Mouse (Mus musculus) layer of hippocampus, postnatal 14 days (tissue): Measurements from ENCODE around the gene Tspan14. TPM values are rescaled to one million over a fixed set of nuclear protein-coding genes. Genes with fewer than 3 reads are reported as not detected.

Source experiments
- DNase-seq, 2 experiments: peaks; one replicate each; pipeline ENCODE4 v3.0.0; 2021 to 2022; ENCODE audit warnings: low spot score in 2 of 2, mixed read lengths in 1 of 2
- total RNA-seq, 2 experiments: library from RNA; stranded (reverse); gene quantifications; 2 replicates each; pipeline ENCODE4 v1.2.3; 2021

Gene Tspan14
- total RNA-seq, 2 experiments from 2014 or later, result 34.5 to 35.5 TPM

- DNase-seq, result no peak
Observed at GRCm38 (mm10) chr14:40979002-40979401, 12.4 kb upstream of the Tspan14 start.

DNA sequence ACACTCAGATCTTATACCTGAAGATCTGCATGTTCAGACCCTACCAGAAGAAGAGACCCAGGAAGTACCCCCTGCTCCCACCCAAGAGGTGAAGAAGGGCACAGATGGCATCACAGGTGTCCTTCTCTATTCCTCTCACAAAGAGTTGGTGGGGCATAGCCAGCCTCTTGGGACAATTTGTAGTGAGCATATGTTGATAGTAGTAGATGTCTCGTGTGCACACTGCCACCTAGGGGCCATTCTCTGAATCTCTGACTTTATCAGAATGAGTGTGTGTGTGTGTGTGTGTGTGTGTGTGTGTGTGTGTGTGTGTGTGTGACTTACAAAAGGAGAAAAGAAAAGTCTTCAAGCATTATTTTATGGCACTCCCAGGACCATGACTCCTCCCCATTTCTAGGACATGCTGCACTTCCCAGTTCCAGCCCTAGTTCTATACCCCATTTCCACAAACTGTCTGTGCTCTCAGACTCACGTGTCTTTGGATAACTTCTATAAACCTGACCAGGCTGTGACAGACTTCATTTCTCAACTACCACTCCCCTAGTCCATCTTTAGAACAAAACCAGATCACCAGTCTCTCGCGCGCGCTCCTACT lies 8.6 kb upstream of the Tspan14 start:
- peak; percentile 71 to 80 for DNase-seq

- no peak for DNase-seq
Observed at GRCm38 (mm10) chr14:40968051-40968450, 1.4 kb upstream of the Tspan14 start.

GRCm38 (mm10) chr14:40967598-40967900 lies 942 bp upstream of the Tspan14 start:
- DNase-seq, result no peak

DNA sequence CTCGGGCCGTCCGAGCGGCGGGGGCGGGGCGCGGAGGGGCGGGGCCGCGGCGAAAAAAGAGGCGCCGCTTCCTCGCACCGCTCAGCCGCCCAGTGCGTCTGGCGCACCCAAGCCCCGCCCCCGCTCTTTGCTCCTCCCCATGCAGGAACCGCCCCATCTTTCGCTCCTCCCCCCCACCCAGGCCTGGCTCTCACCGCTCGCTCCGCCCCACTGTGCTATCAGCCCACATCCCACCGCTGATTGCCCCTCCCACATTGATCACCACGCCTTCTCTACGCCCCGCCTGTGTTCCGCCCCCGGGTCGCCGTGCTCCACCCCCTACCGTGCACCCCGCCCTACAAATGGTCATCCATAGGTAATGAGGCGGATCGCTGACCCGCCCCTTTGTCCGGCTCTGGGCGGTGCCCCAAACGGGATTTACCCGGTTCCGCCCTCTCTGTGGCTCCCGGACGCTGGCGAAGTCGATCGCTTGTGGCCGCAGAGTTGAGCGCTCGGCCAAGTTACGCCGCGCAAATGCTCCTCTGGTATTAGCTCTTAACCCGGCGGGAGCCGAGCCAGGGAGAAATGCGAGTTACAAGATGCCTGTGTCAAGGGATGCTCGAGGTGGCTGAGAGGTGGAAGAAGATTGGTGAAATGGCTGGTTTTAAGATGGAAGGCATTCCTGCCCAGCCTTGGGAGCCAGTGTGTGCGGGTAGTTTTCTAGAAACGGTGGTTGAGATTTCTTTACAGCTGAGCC lies 423 bp upstream of the Tspan14 start:
- peak; percentile 90 to 97 for DNase-seq

DNA sequence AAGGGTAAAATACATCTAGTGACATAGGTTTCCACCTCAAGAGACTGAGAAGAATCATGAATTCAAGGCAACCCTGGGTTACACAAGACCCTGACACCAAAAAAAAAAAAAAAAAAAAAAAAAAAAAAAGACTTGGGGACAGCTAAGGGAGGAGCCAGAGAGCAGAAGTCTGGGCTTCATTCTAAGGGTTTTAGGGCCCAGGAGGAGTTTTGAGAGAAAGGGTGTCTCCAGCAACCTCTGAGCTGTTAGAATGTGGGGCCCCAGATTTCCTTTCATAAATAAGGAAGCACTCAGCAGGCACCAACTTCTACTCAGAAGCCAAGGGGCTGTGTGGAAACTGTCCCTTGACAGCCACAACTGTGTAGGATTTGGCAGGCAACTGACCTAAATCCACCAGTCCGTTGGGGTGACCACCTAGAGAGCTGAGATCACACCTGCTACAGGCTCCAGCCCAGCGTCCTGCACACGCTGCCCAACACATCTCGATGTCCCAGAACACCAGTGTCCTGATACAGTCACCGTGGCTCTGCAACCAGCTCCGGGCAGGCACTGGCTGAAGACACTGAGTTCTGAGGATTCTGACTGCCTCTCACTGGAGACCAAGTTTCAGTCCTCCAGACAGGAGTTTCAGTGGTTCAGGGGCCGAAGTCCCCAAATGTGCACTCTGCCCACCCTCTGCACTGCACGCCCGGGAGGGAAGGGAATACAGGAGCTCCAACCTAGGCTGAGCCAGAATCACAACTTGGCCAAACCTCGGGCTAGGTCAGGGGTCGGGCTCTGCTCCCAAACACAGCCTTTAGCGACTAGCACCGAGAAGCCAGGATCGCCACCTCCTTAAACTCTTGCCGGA lies 875 bp downstream of the Tspan14 start:
- no peak for DNase-seq

GRCm38 (mm10) chr14:40964881-40965280 lies 1.7 kb downstream of the Tspan14 start:
- no peak for DNase-seq

- DNase-seq, result no peak
Observed at GRCm38 (mm10) chr14:40964214-40964610, 2.4 kb downstream of the Tspan14 start.

DNA sequence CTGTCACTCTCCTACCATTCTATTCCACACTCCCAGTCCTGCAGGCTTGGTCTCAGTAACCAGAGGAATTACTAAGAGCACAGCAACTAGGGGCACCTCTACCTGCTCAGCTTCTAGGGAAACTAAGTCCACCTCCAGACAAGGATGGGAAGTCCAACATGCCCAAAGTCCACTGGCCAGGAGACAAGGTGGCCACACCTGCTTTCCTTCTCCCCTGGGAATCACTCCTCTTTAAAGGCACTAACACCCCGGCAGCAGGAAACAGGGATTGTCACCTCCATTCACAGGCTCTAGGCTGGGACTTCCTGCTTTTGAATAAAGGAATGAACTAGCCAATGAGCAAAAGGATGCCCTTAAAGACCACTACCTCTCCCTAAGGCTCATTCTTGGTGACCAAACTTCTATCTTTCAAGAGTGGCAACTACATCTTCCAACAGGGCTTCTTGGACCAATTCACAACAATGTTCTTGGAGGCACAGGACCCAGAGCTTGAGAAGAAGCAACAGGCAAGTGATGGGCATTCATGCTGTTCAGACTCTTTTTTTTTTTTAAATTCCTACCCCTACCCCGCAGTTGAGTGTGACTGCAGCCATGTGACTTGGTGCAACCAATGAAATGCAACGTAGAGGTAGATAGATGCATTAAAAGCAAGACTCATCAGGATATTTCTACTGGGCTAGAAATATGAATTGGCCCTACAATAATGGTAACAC lies 3.0 kb downstream of the Tspan14 start:
- no peak for DNase-seq

- no peak for DNase-seq
Observed at GRCm38 (mm10) chr14:40962365-40963290, 4.0 kb downstream of the Tspan14 start.

DNA sequence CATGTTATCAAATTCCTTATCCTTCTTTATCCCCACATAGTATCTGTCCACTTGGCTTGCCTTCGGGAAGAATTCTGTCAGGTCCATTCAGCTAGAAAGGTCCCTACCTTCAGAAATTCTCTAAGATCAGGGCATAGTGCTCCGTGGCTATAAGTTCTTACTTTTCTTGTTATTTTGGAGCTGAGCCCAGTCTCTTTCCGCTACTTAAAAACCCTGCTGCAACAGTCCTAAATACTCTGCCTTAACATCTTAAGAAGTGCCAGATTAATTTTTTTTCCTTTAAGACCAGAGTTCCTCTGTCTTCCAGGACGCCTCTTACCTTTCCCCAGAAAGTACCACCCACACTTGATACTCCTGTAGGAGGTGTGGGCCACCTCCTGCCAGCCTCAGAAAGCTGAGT lies 6.4 kb downstream of the Tspan14 start:
- DNase-seq, result no peak

DNA sequence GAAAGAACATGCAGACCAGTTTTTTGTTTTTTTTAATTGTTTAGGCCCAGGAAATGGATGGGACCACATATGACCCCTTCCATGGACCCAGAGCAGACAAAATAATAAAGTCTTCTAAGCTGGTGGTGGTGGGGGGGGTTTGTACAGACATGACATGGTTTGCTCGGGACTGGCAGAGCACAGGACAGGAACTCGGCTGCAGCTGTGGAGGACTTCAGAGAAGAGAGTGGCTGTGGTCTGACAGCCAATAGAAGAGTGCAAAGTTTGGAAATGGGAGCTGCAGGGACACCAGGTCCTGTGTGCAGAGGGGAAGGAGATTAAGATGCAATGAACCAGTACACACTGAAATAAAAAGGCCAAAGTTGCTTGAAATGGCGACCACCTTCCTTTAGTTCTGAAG lies 7.0 kb downstream of the Tspan14 start:
- DNase-seq, result no peak

GRCm38 (mm10) chr14:40958986-40959381 lies 7.6 kb downstream of the Tspan14 start:
- DNase-seq, result no peak

DNA sequence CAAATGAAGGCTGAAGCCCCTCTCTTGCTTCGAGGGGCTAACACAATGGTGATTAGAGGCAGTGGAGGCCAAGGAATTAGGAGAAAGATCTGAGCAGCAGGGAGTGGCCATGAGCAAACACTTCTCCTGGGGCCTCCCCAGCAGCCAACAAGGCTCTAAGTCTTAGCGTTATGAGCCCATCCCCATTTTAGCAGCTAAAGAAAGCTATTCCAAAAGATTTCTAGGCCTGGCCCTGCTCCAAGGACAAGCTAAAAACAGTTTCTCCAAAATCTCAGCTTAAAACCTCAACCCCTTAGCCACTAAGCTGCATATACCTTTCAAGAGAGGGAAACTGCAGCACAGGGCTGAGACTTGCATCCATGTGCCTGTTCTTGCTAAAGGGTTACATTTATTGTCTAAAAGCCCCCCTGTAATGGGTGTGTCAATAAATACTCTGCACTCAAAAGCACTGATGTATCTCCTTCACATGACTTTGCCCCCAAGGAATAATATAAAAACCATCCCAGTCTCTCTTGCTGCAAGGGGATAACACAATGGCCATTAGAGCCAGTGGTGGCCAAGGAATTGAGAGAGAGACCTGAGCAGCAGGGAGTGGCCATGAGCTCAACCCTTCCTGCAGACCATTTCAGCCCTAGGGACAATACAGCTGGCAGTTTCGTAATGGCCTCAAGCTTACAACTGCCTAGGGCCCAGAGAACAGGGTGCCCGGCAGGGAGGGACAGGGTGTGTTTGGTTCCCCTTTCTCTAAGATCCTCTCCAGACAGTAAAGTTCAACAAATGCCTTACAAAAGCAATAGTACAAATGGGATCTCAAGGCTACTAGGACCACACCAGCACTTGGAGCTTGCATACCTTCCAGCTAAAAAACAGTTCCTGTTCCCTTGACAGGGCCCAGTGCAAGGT lies 8.3 kb downstream of the Tspan14 start:
- DNase-seq, result no peak

DNA sequence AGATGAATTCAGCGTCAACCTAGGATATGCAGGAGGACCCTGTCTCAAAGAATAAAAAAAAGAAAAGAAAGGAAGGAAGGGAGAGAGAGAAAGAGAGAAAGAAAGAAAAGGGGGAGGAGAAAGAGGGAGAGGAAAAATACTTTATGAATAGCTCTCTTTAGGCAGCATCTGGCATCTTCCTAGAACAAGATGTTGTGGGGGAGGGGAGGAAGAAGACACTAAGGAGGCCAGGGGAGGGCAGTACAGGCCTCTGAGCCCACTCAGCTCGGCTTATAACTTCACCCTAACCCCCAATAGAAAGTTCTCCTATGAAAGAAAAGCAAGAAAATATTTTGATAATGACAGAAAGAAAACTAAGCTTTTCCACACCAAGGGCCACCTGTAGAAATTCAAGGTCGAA lies 9.0 kb downstream of the Tspan14 start:
- DNase-seq, result no peak

DNA sequence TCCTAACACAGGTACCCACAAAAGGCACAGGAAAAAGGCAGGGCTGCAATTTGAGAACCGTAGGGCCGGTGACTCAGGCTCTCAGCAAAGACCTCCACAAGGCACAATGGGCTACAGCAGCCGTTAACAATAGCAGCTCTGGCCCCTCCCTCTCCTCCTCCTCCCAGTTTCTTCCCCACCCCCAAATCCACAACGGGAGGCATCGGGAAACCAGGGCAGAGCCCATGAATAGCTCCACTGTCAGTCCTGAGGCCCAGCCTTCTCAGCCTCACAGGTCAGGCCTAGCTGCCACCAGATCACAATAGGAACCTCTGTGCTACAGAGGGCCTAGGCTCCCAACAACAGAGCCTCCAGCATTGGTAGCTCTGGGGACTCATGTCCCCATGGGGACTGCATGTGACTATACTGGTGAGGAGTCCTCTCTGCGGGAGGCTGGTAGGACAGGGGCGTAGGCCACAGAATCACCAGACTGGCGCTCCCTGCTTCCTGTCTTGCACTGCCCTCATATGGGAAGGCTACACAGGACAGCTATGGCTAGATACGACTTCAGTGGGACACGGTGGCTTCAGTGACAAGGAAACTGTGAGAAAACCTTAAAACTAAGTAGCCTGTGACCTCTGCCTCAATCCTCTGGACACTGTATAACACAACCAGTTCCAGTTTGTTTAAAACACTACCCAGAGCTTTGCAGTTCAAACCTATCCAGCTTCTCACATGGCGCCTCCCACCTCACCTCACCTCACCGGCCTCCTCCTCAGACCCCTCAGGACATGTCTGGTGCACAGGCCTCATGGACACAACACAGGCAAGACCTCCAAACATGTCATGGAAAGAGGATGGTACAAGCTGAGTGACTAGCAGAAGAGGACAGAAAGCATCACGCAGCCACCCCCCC lies 10.1 kb downstream of the Tspan14 start:
- peak in 1 of 2 experiments; percentile 63 for DNase-seq

DNA sequence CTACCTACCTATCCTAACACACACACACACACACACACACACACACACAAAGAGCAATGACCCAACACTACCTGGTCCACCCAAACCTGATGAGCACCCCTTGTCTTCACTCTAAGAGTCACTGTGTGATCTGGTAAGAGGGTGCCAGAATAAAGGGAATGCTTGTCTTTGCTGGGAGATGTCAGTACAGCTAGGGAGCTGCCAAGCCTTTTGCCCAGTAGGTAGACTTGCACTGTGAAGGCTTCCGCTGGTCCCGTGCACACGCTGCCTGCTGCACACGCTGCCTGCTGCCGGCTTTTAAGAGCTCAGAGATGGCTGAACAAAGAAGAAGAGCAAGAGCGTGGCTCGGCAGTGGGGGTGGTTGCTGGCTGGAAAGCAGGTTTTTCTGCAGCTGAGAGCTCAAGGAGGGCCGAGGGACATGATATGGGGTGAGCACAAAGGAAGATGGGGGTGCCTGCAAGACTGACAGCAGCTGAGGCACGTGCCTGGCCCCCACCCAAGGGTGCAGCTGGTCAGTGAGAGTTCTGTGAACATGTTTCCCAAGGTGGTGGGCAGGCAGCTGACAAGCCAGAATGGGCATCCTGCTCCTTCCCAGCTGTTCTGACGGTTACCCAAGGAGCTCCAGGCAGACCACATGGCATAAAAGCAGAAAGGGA lies 10.9 kb downstream of the Tspan14 start:
- DNase-seq, result peak; percentile 69 to 76

GRCm38 (mm10) chr14:40955146-40955545 lies 11.5 kb downstream of the Tspan14 start:
- no peak for DNase-seq
